Mouse (Mus musculus) MEL-GATA-1-ER (cell line): ENCODE data around the gene Tmem184b.

ENCODE experiments used
- DNase-seq: peaks from one replicate; pipeline ENCODE4 v3.0.0-alpha.2; 2012; ENCODE audit warnings: low read depth; ENCODE audit errors: extremely low read depth

Gene Tmem184b

GRCm38 (mm10) chr15:79429994-79430393, 26.6 kb upstream of the Tmem184b start:
- no peak for DNase-seq

GRCm38 (mm10) chr15:79429527-79429926, 26.2 kb upstream of the Tmem184b start:
- no peak for DNase-seq

- no peak for DNase-seq
These were observed 25.2 kb upstream of the Tmem184b start for GRCm38 (mm10) chr15:79428616-79429015.

- DNase-seq, result peak; percentile 73
These were observed 24.1 kb upstream of the Tmem184b start for GRCm38 (mm10) chr15:79427516-79427915.

GRCm38 (mm10) chr15:79425516-79425915, 22.1 kb upstream of the Tmem184b start:
- no peak for DNase-seq

- no peak for DNase-seq
These were observed 21.2 kb upstream of the Tmem184b start for GRCm38 (mm10) chr15:79424602-79425001.

- no peak for DNase-seq
These were observed 19.4 kb upstream of the Tmem184b start for GRCm38 (mm10) chr15:79422715-79423243.

GRCm38 (mm10) chr15:79418677-79419076, 15.3 kb upstream of the Tmem184b start:
- DNase-seq, result no peak

GRCm38 (mm10) chr15:79418265-79418664, 14.9 kb upstream of the Tmem184b start:
- DNase-seq, result no peak

- no peak for DNase-seq
These were observed 14.0 kb upstream of the Tmem184b start for GRCm38 (mm10) chr15:79417379-79417778.

GRCm38 (mm10) chr15:79416460-79417085, 13.2 kb upstream of the Tmem184b start:
- DNase-seq, result no peak

GRCm38 (mm10) chr15:79414513-79414912, 11.1 kb upstream of the Tmem184b start:
- no peak for DNase-seq

GRCm38 (mm10) chr15:79413802-79414201, 10.4 kb upstream of the Tmem184b start:
- no peak for DNase-seq

- no peak for DNase-seq
These were observed 9.8 kb upstream of the Tmem184b start for GRCm38 (mm10) chr15:79413201-79413600.

- no peak for DNase-seq
These were observed 8.1 kb upstream of the Tmem184b start for GRCm38 (mm10) chr15:79411363-79412065.

GRCm38 (mm10) chr15:79409077-79409573, 5.8 kb upstream of the Tmem184b start:
- peak; percentile 55 for DNase-seq

- no peak for DNase-seq
These were observed 3.2 kb upstream of the Tmem184b start for GRCm38 (mm10) chr15:79406564-79406963.

- DNase-seq, result no peak
These were observed 908 bp upstream of the Tmem184b start for GRCm38 (mm10) chr15:79404277-79404676.

- DNase-seq, result no peak
These were observed 418 bp upstream of the Tmem184b start for GRCm38 (mm10) chr15:79403763-79404210.

GRCm38 (mm10) chr15:79402176-79402575, 1.2 kb downstream of the Tmem184b start:
- DNase-seq, result no peak

- DNase-seq, result no peak
These were observed 2.4 kb downstream of the Tmem184b start for GRCm38 (mm10) chr15:79400975-79401365.
